Mouse (Mus musculus) left cerebral cortex, adult 11 months (tissue): ENCODE results near the gene Bicra.

Experiments
- DNase-seq: peaks from one replicate; pipeline ENCODE4 v3.0.0; 2022; ENCODE audit warnings: low spot score

The Bicra gene

GRCm38 (mm10) chr7:15945721-15946536 is 101.8 kb downstream of the Bicra start, which contains the start of gene Nop53:
Gene Nop53, minus strand, starts transcription at chr7:15946074.
- DNase-seq: peak; percentile 96

GRCm38 (mm10) chr7:15945211-15945610 is 102.5 kb downstream of the Bicra start:
- DNase-seq: no peak

GRCm38 (mm10) chr7:15944311-15944710 is 103.4 kb downstream of the Bicra start:
- DNase-seq: no peak

- DNase-seq: no peak
Observed at GRCm38 (mm10) chr7:15938621-15939020, 109.1 kb downstream of the Bicra start.

- DNase-seq: no peak
Observed at GRCm38 (mm10) chr7:15937491-15937890, 110.2 kb downstream of the Bicra start.

- DNase-seq: no peak
Observed at GRCm38 (mm10) chr7:15933437-15934359, 114.0 kb downstream of the Bicra start.

- no peak for DNase-seq
Observed at GRCm38 (mm10) chr7:15931635-15932034, 116.1 kb downstream of the Bicra start.

- DNase-seq: no peak
Observed at GRCm38 (mm10) chr7:15930543-15930942, 117.2 kb downstream of the Bicra start.

GRCm38 (mm10) chr7:15929910-15930309 is 117.8 kb downstream of the Bicra start:
- no peak for DNase-seq

- peak; percentile 89 for DNase-seq
Observed at GRCm38 (mm10) chr7:15922220-15922773, 125.4 kb downstream of the Bicra start, which contains the start of gene Selenow. Gene Selenow, minus strand, starts transcription at chr7:15922402.

- no peak for DNase-seq
Observed at GRCm38 (mm10) chr7:15921796-15922195, 125.9 kb downstream of the Bicra start.
